Mouse (Mus musculus): ENCODE data around the gene Afmid. TPM values are rescaled to one million over a fixed set of nuclear protein-coding genes. Genes with fewer than 3 reads are reported as not detected.
A peak's percentile ranks its signal among the peaks of the same experiment; 100 is the strongest.
"Not testable (repeated sequence)": the region's sequence is repeated elsewhere in the genome, so short reads cannot be mapped to it uniquely, and the experiment has no call there.

Afmid gene
- polyA plus RNA-seq, 2 experiments from 2014 or later: 23.5 to 24.7 TPM

- no peak for ATAC-seq
Observed at GRCm38 (mm10) chr11:117796954-117797353, 28.8 kb upstream of the Afmid start.

GRCm38 (mm10) chr11:117797511-117798159 lies 28.1 kb upstream of the Afmid start, which contains the start of gene 6030468B19Rik:
Gene 6030468B19Rik (plus strand): TSS chr11:117797660.
- ATAC-seq: no peak

- peak; percentile 64 for ATAC-seq
Observed at GRCm38 (mm10) chr11:117798160-117798541, 27.6 kb upstream of the Afmid start.

GRCm38 (mm10) chr11:117799174-117799573 lies 26.6 kb upstream of the Afmid start:
- peak; percentile 63 for ATAC-seq

- no peak for ATAC-seq
Observed at GRCm38 (mm10) chr11:117800038-117800437, 25.7 kb upstream of the Afmid start.

GRCm38 (mm10) chr11:117801650-117802049 lies 24.1 kb upstream of the Afmid start:
- no peak for ATAC-seq

GRCm38 (mm10) chr11:117803166-117803688 lies 22.5 kb upstream of the Afmid start:
- ATAC-seq: no peak

GRCm38 (mm10) chr11:117806781-117807180 lies 18.9 kb upstream of the Afmid start:
- no peak for ATAC-seq

- peak; percentile 38 for ATAC-seq
Observed at GRCm38 (mm10) chr11:117809407-117810311, 16.1 kb upstream of the Afmid start, which contains the start of the genes Gm20708 and Syngr2. Gene Gm20708 (plus strand): TSS chr11:117809668. Gene Syngr2 (plus strand): TSS chr11:117809668.

- peak; percentile 74 for ATAC-seq
Observed at GRCm38 (mm10) chr11:117810401-117811046, 15.2 kb upstream of the Afmid start.

- ATAC-seq: no peak
Observed at GRCm38 (mm10) chr11:117813867-117814266, 11.9 kb upstream of the Afmid start.

GRCm38 (mm10) chr11:117814704-117815366 lies 10.9 kb upstream of the Afmid start:
- ATAC-seq: no peak

- not testable (repeated sequence) for ATAC-seq
Observed at GRCm38 (mm10) chr11:117815850-117816249, 9.9 kb upstream of the Afmid start.

GRCm38 (mm10) chr11:117816389-117816996 lies 9.2 kb upstream of the Afmid start:
- ATAC-seq: no peak

- no peak for ATAC-seq
Observed at GRCm38 (mm10) chr11:117819095-117819494, 6.6 kb upstream of the Afmid start.

GRCm38 (mm10) chr11:117820173-117820572 lies 5.6 kb upstream of the Afmid start:
- no peak for ATAC-seq

- no peak for ATAC-seq
Observed at GRCm38 (mm10) chr11:117821868-117822267, 3.9 kb upstream of the Afmid start.

- ATAC-seq: no peak
Observed at GRCm38 (mm10) chr11:117822728-117823241, 2.9 kb upstream of the Afmid start.

GRCm38 (mm10) chr11:117823411-117823810 lies 2.3 kb upstream of the Afmid start:
- no peak for ATAC-seq

- ATAC-seq: peak; percentile 34
Observed at GRCm38 (mm10) chr11:117824060-117824969, 1.4 kb upstream of the Afmid start.
